Mouse (Mus musculus) forebrain, embryonic 10.5 days (tissue): ENCODE results near the gene Ifitm2. TPM values are rescaled to one million over a fixed set of nuclear protein-coding genes. Genes with fewer than 3 reads are reported as not detected.

Experiments
- DNase-seq: peaks from one replicate; pipeline ENCODE4 v3.0.0-alpha.2; 2017; ENCODE audit warnings: low spot score; ENCODE audit errors: extremely low spot score
- H3K27ac ChIP-seq: fragments of 300-500 bp; sonication (generic); 2 replicates; pipeline ENCODE4 v1.5.1; 2016; ENCODE audit warnings: mild to moderate bottlenecking
- H3K27me3 ChIP-seq: fragments of 300-500 bp; sonication (generic); 2 replicates; pipeline ENCODE4 v1.6.1; 2016; ENCODE audit warnings: mild to moderate bottlenecking; ENCODE audit not compliant: poor library complexity, severe bottlenecking
- H3K36me3 ChIP-seq: fragments of 300-500 bp; sonication (generic); replicated peaks from 2 replicates; pipeline ENCODE4 v1.6.1; 2016; ENCODE audit warnings: mild to moderate bottlenecking, moderate library complexity
- H3K4me1 ChIP-seq: fragments of 300-500 bp; sonication (generic); 2 replicates; pipeline ENCODE4 v1.6.1; 2016
- H3K4me3 ChIP-seq: fragments of 300-500 bp; sonication (generic); 2 replicates; pipeline ENCODE4 v1.5.1; 2016; ENCODE audit warnings: mild to moderate bottlenecking, moderate library complexity
- H3K9me3 ChIP-seq: fragments of 300-500 bp; sonication (generic); 2 replicates; pipeline ENCODE4 v1.6.1; 2016; ENCODE audit warnings: mild to moderate bottlenecking, moderate library complexity
- WGBS: fragments of 180-500 bp; shearing (Covaris S2); methylation state at CpG from one replicate; pipeline ENCODE4 v1.1.7; 2016; 5-methylcytosine and 5-hydroxymethylcytosine counted together
- polyA plus RNA-seq: library from polyadenylated mRNA; unstranded; fragments of >200 nt; fragmentation: Nextera tagmentation; extraction: Ambion mirVana; gene quantifications from 2 replicates; pipeline ENCODE4 v1.2.1, GENCODE M21; 2016

The Ifitm2 gene
- polyA plus RNA-seq, 1 experiment from 2014 or later = 365 TPM

- no peak for DNase-seq
Observed at GRCm38 (mm10) chr7:140961416-140961815, 5.6 kb upstream of the Ifitm2 start.

GRCm38 (mm10) chr7:140960026-140960425 lies 4.2 kb upstream of the Ifitm2 start:
- no peaks in the 10 kb centered on the region for H3K36me3 ChIP-seq
- DNase-seq = no peak
- H3K9me3 ChIP-seq = no peaks in the 10 kb centered on the region
- H3K4me1 ChIP-seq = peaks cover 59% of the 10 kb centered on the region
- H3K27me3 ChIP-seq = peaks cover 28% of the 10 kb centered on the region
- H3K4me3 ChIP-seq = no peak overlapping the region
- WGBS = 48% methylated on average over 5 of the region's 5 CpGs
- H3K27ac ChIP-seq = no peak overlapping the region

More at GRCm38 (mm10) chr7:140961416-140961815, 5.6 kb upstream of the Ifitm2 start:
- Histone ChIP-seq H3K4me3 (no peak overlapping the region), H3K4me1 (peaks cover 45% of the 10 kb centered on the region), H3K27me3 (peaks cover 21% of the 10 kb centered on the region), H3K36me3 (no peaks in the 10 kb centered on the region), H3K9me3 (no peaks in the 10 kb centered on the region), H3K27ac (no peak overlapping the region)
- 61% methylated on average over 2 of the region's 2 CpGs for WGBS

DNA sequence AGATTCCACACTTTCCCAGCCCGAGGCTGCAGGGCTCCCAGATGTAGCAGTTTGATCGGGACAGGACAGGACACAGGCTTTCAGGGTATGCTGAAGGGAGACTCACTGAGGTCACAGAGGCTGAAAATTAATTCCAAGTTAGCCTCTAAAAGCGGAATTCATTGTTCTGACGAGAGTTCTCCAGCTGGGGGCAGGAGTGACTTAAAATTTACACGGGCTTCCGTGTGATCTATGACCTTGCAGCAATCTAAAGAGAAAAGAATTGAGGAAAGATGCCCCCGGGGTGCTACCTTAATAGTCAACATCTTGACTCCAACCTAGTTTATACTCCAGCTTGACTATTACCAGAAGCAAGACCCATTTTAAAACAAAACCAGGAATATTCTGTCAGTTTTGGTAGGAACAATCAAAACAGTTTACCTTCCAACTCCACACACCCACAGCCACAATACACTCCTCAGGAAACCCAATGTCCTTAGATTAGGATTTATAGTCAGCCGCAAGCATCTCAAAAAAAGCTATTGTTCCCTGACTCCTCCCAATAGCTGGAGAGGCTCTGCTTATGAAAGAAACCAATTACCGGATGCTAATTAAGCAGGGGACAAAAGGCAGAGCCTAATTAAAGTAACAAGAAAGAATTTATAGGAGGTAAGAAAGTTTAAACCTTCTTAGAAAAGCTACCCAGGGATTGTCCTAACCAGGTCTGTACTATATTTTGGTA lies 3.6 kb upstream of the Ifitm2 start:
- no peaks in the 10 kb centered on the region for H3K36me3 ChIP-seq
- peak overlapping the region; percentile 9; the same call in 1 of the 2 replicates for H3K4me3 ChIP-seq
- no peak for DNase-seq
- peak overlapping the region; percentile 52; the same call in 1 of the 2 replicates for H3K27ac ChIP-seq
- peaks cover 28% of the 10 kb centered on the region for H3K27me3 ChIP-seq
- H3K4me1 ChIP-seq = peaks cover 66% of the 10 kb centered on the region
- WGBS = 2% methylated on average over 9 of the region's 9 CpGs
- H3K9me3 ChIP-seq = no peaks in the 10 kb centered on the region

DNA sequence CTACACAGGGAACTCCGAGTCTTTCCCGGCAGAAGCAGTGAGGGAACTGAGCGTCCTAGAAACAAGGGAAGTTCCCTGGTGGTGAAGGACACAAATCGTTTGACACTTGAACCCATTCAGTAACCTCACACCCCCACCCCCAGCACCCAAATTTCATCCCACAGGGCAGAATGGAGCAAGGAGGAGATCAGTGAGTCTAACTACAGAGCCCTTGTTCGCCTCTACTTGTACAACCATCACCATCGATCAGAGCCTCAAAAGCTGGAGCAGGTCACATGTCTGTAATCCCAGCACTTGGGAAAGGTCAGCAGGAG lies 726 bp upstream of the Ifitm2 start:
- DNase-seq = no peak
- peak overlapping the region; percentile 81 for H3K27ac ChIP-seq
- peaks cover 72% of the 10 kb centered on the region for H3K4me1 ChIP-seq
- no peaks in the 10 kb centered on the region for H3K9me3 ChIP-seq
- 54% methylated on average over 6 of the region's 6 CpGs for WGBS
- H3K4me3 ChIP-seq = 0 out of 2 replicates have a peak overlapping the region, but pooled peaks have one; percentile 56
- H3K27me3 ChIP-seq = peaks cover 28% of the 10 kb centered on the region
- peaks cover 7% of the 10 kb centered on the region for H3K36me3 ChIP-seq

DNA sequence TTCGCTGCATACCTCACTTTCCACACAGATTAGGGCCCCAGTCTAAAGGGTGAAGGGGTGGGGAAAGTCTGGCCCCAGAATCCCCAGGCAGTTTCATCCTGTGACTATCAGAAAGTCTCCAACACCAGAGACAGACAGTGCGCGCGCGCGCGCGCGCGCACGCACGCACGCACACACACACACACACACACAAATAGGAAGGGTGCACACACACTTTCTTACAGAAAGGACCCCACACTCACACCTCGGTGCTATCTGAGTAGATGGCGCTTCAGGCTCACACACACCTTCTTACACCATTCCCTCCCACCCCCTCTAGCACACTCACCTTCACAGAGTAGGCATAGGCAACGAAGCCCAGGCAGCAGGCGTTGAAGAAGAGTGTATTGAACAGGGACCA lies 445 bp downstream of the Ifitm2 start:
- DNase-seq = no peak
- H3K4me1 ChIP-seq = peaks cover 84% of the 10 kb centered on the region
- 4% methylated on average over 17 of the region's 17 CpGs for WGBS
- H3K27me3 ChIP-seq = peaks cover 28% of the 10 kb centered on the region
- H3K4me3 ChIP-seq = peak overlapping the region; percentile 56
- peaks cover 7% of the 10 kb centered on the region for H3K36me3 ChIP-seq
- peak overlapping the region; percentile 81 for H3K27ac ChIP-seq
- no peaks in the 10 kb centered on the region for H3K9me3 ChIP-seq

DNA sequence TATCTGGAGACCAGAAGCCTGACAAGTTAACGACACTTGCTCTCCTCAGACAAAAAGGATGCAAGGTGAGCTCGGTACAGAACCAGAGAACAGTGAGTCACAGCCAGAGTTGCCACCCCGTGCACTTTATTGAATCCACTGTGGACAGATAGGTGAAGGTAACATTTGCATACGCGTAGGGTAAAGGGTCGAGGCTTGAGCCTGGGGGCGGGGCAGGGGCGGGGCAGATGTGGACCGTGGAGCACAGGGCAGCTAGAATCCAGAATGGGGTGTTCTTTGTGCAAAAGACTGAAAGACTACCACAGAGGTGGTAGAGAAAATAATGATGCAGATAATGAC lies 1.1 kb downstream of the Ifitm2 start:
- DNase-seq = no peak
- peaks cover 13% of the 10 kb centered on the region for H3K36me3 ChIP-seq
- no peaks in the 10 kb centered on the region for H3K9me3 ChIP-seq
- peak overlapping the region; percentile 37 for H3K27ac ChIP-seq
- peak overlapping the region; percentile 56 for H3K4me3 ChIP-seq
- H3K27me3 ChIP-seq = peaks cover 28% of the 10 kb centered on the region
- peaks cover 84% of the 10 kb centered on the region for H3K4me1 ChIP-seq
- WGBS = 10% methylated on average over 9 of the region's 9 CpGs

GRCm38 (mm10) chr7:140953800-140954732 lies 1.7 kb downstream of the Ifitm2 start:
- H3K4me1 ChIP-seq = peaks cover 79% of the 10 kb centered on the region
- WGBS = 71% methylated on average over 15 of the region's 15 CpGs
- DNase-seq = no peak
- H3K4me3 ChIP-seq = peak overlapping the region; percentile 56
- peaks cover 19% of the 10 kb centered on the region for H3K36me3 ChIP-seq
- peaks cover 28% of the 10 kb centered on the region for H3K27me3 ChIP-seq
- peak overlapping the region; percentile 37 for H3K27ac ChIP-seq
- no peaks in the 10 kb centered on the region for H3K9me3 ChIP-seq

GRCm38 (mm10) chr7:140953133-140953532 lies 2.7 kb downstream of the Ifitm2 start:
- no peak for DNase-seq
- H3K4me1 ChIP-seq = peaks cover 70% of the 10 kb centered on the region

DNA sequence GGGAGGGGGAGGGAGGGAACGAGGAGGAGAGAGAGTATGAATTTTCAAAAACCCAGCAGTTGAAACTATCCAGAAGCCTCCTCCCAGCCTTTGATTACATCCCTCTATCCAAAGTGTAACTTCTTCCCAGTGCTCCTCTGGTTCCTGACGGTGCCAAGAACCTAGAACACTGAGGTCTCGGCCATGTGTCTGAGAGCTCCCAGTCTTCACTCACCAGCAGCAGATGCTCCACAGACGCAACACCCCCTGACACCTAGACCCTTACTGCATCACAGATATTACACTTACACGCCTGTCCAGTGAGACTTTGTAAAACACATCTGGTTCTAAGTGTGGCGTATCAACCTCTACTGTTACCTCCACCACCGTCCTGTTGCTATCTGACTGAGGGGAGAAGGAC lies 3.3 kb downstream of the Ifitm2 start:
- H3K9me3 ChIP-seq = no peaks in the 10 kb centered on the region
- DNase-seq = no peak
- H3K4me3 ChIP-seq = no peak overlapping the region
- WGBS = 89% methylated on average over 7 of the region's 7 CpGs
- no peak overlapping the region for H3K27ac ChIP-seq
- peaks cover 35% of the 10 kb centered on the region for H3K36me3 ChIP-seq
- H3K27me3 ChIP-seq = peaks cover 15% of the 10 kb centered on the region
- H3K4me1 ChIP-seq = peaks cover 67% of the 10 kb centered on the region

More at GRCm38 (mm10) chr7:140953133-140953532, 2.7 kb downstream of the Ifitm2 start:
- Histone ChIP-seq H3K27me3 (peaks cover 22% of the 10 kb centered on the region), H3K27ac (no peak overlapping the region), H3K36me3 (peaks cover 28% of the 10 kb centered on the region), H3K9me3 (no peaks in the 10 kb centered on the region), H3K4me3 (no peak overlapping the region)
- 93% methylated on average over 11 of the region's 11 CpGs for WGBS

DNA sequence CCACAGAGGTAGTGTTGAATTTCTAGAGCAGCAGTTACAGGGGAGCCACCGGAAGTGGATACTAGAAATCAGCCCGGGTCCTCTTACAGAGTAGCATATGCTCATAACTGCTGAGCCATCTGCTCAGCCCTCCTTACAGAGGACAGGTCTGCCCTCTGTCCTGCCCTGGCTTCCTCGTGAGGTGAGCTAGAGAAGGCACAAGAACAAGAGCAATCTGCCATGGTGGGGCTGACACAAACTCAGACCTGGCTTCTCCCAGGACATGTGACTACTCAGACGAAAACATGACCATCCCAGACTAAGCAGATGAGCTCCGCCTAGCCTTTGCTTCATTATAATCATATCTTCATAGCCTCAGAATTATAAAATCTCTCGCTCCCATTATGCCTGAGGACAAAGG lies 4.0 kb downstream of the Ifitm2 start:
- peaks cover 42% of the 10 kb centered on the region for H3K36me3 ChIP-seq
- 84% methylated on average over 6 of the region's 6 CpGs for WGBS
- peaks cover 9% of the 10 kb centered on the region for H3K27me3 ChIP-seq
- no peak overlapping the region for H3K27ac ChIP-seq
- no peak overlapping the region for H3K4me3 ChIP-seq
- H3K9me3 ChIP-seq = no peaks in the 10 kb centered on the region
- H3K4me1 ChIP-seq = peaks cover 64% of the 10 kb centered on the region
- no peak for DNase-seq

DNA sequence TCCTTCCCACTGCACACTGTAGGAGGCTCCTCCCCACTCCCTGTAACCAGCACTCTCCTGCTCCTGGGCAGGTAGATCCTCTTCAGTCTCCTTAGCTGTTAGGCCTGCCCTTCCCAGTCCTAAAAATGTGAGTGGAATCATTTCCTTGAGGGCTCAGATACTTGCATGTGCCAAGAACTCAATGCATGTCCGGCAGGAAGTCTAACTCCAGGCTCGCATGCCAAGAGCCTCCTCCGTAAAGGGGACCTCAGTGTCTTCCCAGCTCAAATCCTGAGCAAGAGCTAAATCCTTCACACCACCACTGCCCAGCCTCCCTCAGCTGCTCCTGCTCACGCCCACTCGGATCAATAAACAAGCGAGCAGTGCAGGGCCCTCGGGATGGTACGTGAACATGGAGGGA lies 4.7 kb downstream of the Ifitm2 start:
- peak overlapping the region; percentile 70 for H3K27ac ChIP-seq
- H3K9me3 ChIP-seq = no peaks in the 10 kb centered on the region
- peaks cover 3% of the 10 kb centered on the region; the same call in 1 of the 2 replicates for H3K27me3 ChIP-seq
- DNase-seq = no peak
- 57% methylated on average over 8 of the region's 8 CpGs for WGBS
- peaks cover 49% of the 10 kb centered on the region for H3K36me3 ChIP-seq
- H3K4me1 ChIP-seq = peaks cover 59% of the 10 kb centered on the region
- no peak overlapping the region for H3K4me3 ChIP-seq

DNA sequence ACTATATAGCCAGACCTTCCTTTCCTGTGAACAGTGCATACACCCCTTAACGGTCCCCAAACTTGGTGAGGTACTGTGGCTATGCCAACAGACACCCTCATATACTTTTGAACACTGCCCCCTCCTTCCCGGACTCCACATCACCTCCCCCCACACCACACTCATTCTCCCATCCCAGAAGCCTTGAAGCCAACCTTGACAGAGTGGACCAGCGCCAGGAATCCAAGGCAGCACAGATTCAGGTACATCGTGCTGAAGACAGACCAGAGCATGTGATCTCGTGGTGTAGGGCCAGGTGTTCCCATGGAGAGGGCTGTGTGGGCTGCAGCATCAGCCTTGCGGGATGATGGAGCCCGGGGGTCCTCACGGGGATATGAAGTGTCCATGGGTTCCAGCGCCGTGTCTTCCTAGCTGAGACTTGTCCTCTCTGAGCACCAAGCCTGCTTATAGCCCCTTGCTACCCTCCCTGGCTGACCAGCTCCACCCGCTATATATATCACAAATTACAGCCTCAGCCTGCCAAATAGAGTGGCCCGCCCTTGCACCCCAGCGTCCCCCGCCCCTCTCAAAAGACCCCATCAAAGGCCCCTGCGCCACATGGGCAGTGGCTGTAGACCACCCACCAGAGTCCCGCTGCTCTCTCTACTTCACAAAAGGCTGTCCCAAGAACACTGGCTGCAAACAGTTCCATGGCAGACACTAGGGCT lies 5.8 kb downstream of the Ifitm2 start, which contains the start of gene Ifitm5:
TSS of gene Ifitm5 (minus strand) at position 468 of the 707 bp plus-strand sequence.
- WGBS = 80% methylated on average over 16 of the region's 16 CpGs
- DNase-seq = no peak
- no peak within 1 kb of the TSS for H3K4me3 ChIP-seq
- peaks cover 48% of the 10 kb centered on the region for H3K4me1 ChIP-seq
- peak within 1 kb of the TSS; percentile 70 for H3K27ac ChIP-seq
- H3K27me3 ChIP-seq = no peaks in the 10 kb centered on the region
- peaks cover 58% of the 10 kb centered on the region for H3K36me3 ChIP-seq
- no peaks in the 10 kb centered on the region for H3K9me3 ChIP-seq
